ENCODE assay signal across 8 mouse cellular contexts in genomic region chr15:96665889-96666288, GRCm38 (mm10). TPM values are rescaled to one million over a fixed set of nuclear protein-coding genes. Genes with fewer than 3 reads are reported as not detected.
DNase-seq lines count a peak whose midpoint lies in the region; ATAC-seq and TF ChIP-seq lines count a peak whose summit lies in the region.

No protein-coding gene starts in this region.

- H3K9me3 ChIP-seq in CH12.LX (replicated peaks; ENCODE audit: low read length): no peaks in the 10 kb centered on the region
- no peaks in the 10 kb centered on the region for H3K9me3 ChIP-seq in embryonic facial prominence, embryonic 15.5 days (replicated peaks)
- H3K9me3 ChIP-seq in liver, embryonic 16.5 days (replicated peaks; ENCODE audit: control insufficient read depth, low read length): no peaks in the 10 kb centered on the region
- H3K9me3 ChIP-seq in neural tube, embryonic 11.5 days (ENCODE audit: control insufficient read depth, low read length): no peaks in the 10 kb centered on the region

- peak; percentile 64; the same call in 1 of the 2 replicates for ATAC-seq in embryonic facial prominence, embryonic 15.5 days (ENCODE audit: insufficient number of reproducible peaks, low FRiP score, low TSS enrichment, low read depth)
- peak; percentile 62; the same call in 1 of the 2 replicates for ATAC-seq in liver, embryonic 16.5 days (ENCODE audit: low read depth)
- peak; percentile 48; the same call in 1 of the 2 replicates for ATAC-seq in neural tube, embryonic 11.5 days (ENCODE audit: insufficient read depth, low FRiP score, low TSS enrichment)

- H3K4me2 ChIP-seq in CH12.LX (ENCODE audit: insufficient read depth, low read depth, poor library complexity, severe bottlenecking): peak overlapping the region; percentile 99; the same call in 1 of the 2 replicates
- peak overlapping the region; percentile 47; the same call in 1 of the 2 replicates for H3K4me2 ChIP-seq in embryonic facial prominence, embryonic 15.5 days (replicated peaks)
- H3K4me2 ChIP-seq in liver, embryonic 16.5 days (ENCODE audit: low read depth, low read length): peak overlapping the region; percentile 61
- no peak overlapping the region for H3K4me2 ChIP-seq in neural tube, embryonic 11.5 days (ENCODE audit: low read depth)

- no peak; the same call in none of the 2 replicates for TF ChIP-seq RAD21 in CH12.LX (IDR thresholded peaks at IDR 0.05; ENCODE audit: low read depth, low read length)

- H3K36me3 ChIP-seq in CH12.LX (replicated peaks in 1 of 2; ENCODE audit: control insufficient read depth in 1 of 2, insufficient read depth in 1 of 2, low read length in 1 of 2): no peaks in the 10 kb centered on the region
- no peaks in the 10 kb centered on the region for H3K36me3 ChIP-seq in embryonic facial prominence, embryonic 15.5 days
- H3K36me3 ChIP-seq in liver, embryonic 16.5 days (ENCODE audit: control insufficient read depth, insufficient read depth): no peaks in the 10 kb centered on the region
- no peaks in the 10 kb centered on the region for H3K36me3 ChIP-seq in neural tube, embryonic 11.5 days (ENCODE audit: control insufficient read depth, insufficient read depth, low read length)
- H3K36me3 ChIP-seq in thymus, adult 2 months (ENCODE audit: control insufficient read depth, insufficient read depth, low read length): no peaks in the 10 kb centered on the region

- H3K4me3 ChIP-seq in CH12.LX (replicated peaks in 1 of 3; ENCODE audit: low read depth in 2 of 3, low read length in 2 of 3, poor library complexity in 1 of 3): peak overlapping the region; percentile 4 to 26 (median 25)
- peak overlapping the region; percentile 36 for H3K4me3 ChIP-seq in bone marrow macrophage, adult 2 months (ENCODE audit: insufficient read depth, low read length)
- H3K4me3 ChIP-seq in embryonic facial prominence, embryonic 15.5 days (replicated peaks): no peak overlapping the region
- H3K4me3 ChIP-seq in liver, embryonic 16.5 days (ENCODE audit: low read depth, low read length): no peak overlapping the region
- H3K4me3 ChIP-seq in neural tube, embryonic 11.5 days (ENCODE audit: low read depth, low read length): no peak overlapping the region
- no peak overlapping the region for H3K4me3 ChIP-seq in thymus, adult 2 months (ENCODE audit: control insufficient read depth, insufficient read depth, low read length)

- no peak overlapping the region for H3K27ac ChIP-seq in CH12.LX (ENCODE audit: insufficient read depth, low read depth)
- H3K27ac ChIP-seq in bone marrow macrophage, adult 2 months (ENCODE audit: insufficient read depth, low read depth, low read length): no peak overlapping the region
- H3K27ac ChIP-seq in embryonic facial prominence, embryonic 15.5 days (replicated peaks): no peak overlapping the region
- H3K27ac ChIP-seq in liver, embryonic 16.5 days (ENCODE audit: low read length): no peak overlapping the region
- no peak overlapping the region for H3K27ac ChIP-seq in neural tube, embryonic 11.5 days (ENCODE audit: low read depth, low read length)
- H3K27ac ChIP-seq in thymus, adult 2 months (ENCODE audit: control insufficient read depth, insufficient read depth, low read length): no peak overlapping the region

- TF ChIP-seq CTCF in CH12.LX (conservative IDR thresholded peaks at IDR 0.05 in 1 of 2, IDR thresholded peaks at IDR 0.05 in 1 of 2; ENCODE audit: low read depth in 2 of 2, low read length in 2 of 2): peak; percentile 70 to 97
- TF ChIP-seq CTCF in bone marrow macrophage, adult 2 months (IDR thresholded peaks at IDR 0.05; ENCODE audit: low read depth, low read length): no peak
- no peak for TF ChIP-seq CTCF in thymus, adult 2 months (IDR thresholded peaks at IDR 0.05; ENCODE audit: borderline replicate concordance, control insufficient read depth, extremely low read depth, insufficient read depth, low read length, poor library complexity)

- intact Hi-C loops in heart, postnatal 14 days (cut with DNase I): loop anchor here (1.0 to 2.0 kb wide), 2 partner anchors 118 to 123 kb away; no protein-coding TSS in a partner anchor

- no peak for TF ChIP-seq POLR2A in CH12.LX (IDR thresholded peaks at IDR 0.05; ENCODE audit: low read depth, low read length)
- no peak for TF ChIP-seq POLR2A in bone marrow macrophage, adult 2 months (IDR thresholded peaks at IDR 0.05; ENCODE audit: borderline replicate concordance, low read depth, low read length)
- TF ChIP-seq POLR2A in thymus, adult 2 months (IDR thresholded peaks at IDR 0.05; ENCODE audit: control insufficient read depth, extremely low read depth, insufficient read depth, low read length, poor library complexity): no peak

- no peaks in the 10 kb centered on the region for H3K79me2 ChIP-seq in CH12.LX (replicated peaks; ENCODE audit: control insufficient read depth, extremely low read depth, insufficient read depth, poor library complexity, severe bottlenecking)

- no peak for TF ChIP-seq EP300 in CH12.LX (IDR thresholded peaks at IDR 0.05; ENCODE audit: low read length)

- 5% methylated on average over 3 of the region's 3 CpGs for WGBS in embryonic facial prominence, embryonic 15.5 days
- WGBS in liver, embryonic 16.5 days (ENCODE audit: insufficient replicate concordance): 6% methylated on average over 3 of the region's 3 CpGs
- WGBS in neural tube, embryonic 11.5 days: 14% methylated on average over 3 of the region's 3 CpGs
- 3% methylated on average over 3 of the region's 3 CpGs for WGBS in thymus, adult 2 months

- peak overlapping the region; percentile 55; the same call in 1 of the 2 replicates for H3K9ac ChIP-seq in CH12.LX (ENCODE audit: insufficient read depth, low read depth)
- H3K9ac ChIP-seq in embryonic facial prominence, embryonic 15.5 days: no peak overlapping the region
- H3K9ac ChIP-seq in liver, embryonic 16.5 days (ENCODE audit: low read depth, low read length): no peak overlapping the region
- H3K9ac ChIP-seq in neural tube, embryonic 11.5 days (ENCODE audit: low read length): no peak overlapping the region

- dilution Hi-C loops in CH12.LX (cut with MboI; ENCODE audit: extremely low pct_ligation_motif_present, extremely low pct_unique_long_range_greater_than_20kb, low sequenced_read_pairs): no loop called here

- H3K27me3 ChIP-seq in CH12.LX (replicated peaks): peaks cover 3% of the 10 kb centered on the region
- no peaks in the 10 kb centered on the region for H3K27me3 ChIP-seq in embryonic facial prominence, embryonic 15.5 days
- no peaks in the 10 kb centered on the region for H3K27me3 ChIP-seq in liver, embryonic 16.5 days (ENCODE audit: control insufficient read depth, insufficient read depth, low read depth, low read length)
- H3K27me3 ChIP-seq in neural tube, embryonic 11.5 days (ENCODE audit: control insufficient read depth, insufficient read depth, low read length): no peaks in the 10 kb centered on the region
- no peaks in the 10 kb centered on the region for H3K27me3 ChIP-seq in thymus, adult 2 months (ENCODE audit: control insufficient read depth, insufficient read depth, low read length)

- in situ Hi-C loops in CH12.LX (cut with MboI; ENCODE audit: low pct_ligation_motif_present, low pct_unique_long_range_greater_than_20kb, low sequenced_read_pairs): no loop called here

- peak; percentile 90 for DNase-seq in CH12.LX (ENCODE audit: extremely low read depth)
- peak; percentile 64 to 84 for DNase-seq in heart, postnatal 14 days
- peak; percentile 75 to 83 for DNase-seq in kidney, postnatal 4 days
- peak; percentile 69 for DNase-seq in neural tube, embryonic 11.5 days (ENCODE audit: low spot score)
- DNase-seq in thymus, adult 2 months: peak; percentile 84

- peaks cover 2 to 8% of the 10 kb centered on the region in 2 experiments; a peak in 2 of 4 replicates for H3K4me1 ChIP-seq in CH12.LX (ENCODE audit: control insufficient read depth in 1 of 2, insufficient read depth in 2 of 2)
- peaks cover 4% of the 10 kb centered on the region; the same call in 1 of the 2 replicates for H3K4me1 ChIP-seq in bone marrow macrophage, adult 2 months (ENCODE audit: control insufficient read depth, insufficient read depth, low read length)
- peaks cover 6% of the 10 kb centered on the region; the same call in 1 of the 2 replicates for H3K4me1 ChIP-seq in embryonic facial prominence, embryonic 15.5 days
- H3K4me1 ChIP-seq in liver, embryonic 16.5 days (ENCODE audit: control insufficient read depth, low read depth, low read length): peaks cover 5% of the 10 kb centered on the region
- no peaks in the 10 kb centered on the region for H3K4me1 ChIP-seq in neural tube, embryonic 11.5 days (ENCODE audit: control insufficient read depth, insufficient read depth, low read length)
- peaks cover 4% of the 10 kb centered on the region; the same call in 1 of the 2 replicates for H3K4me1 ChIP-seq in thymus, adult 2 months (replicated peaks; ENCODE audit: control insufficient read depth, insufficient read depth, low read length)

TF ChIP-seq in CH12.LX, 34 proteins besides CTCF, POLR2A, EP300 and RAD21 (continues in another document):
- TF ChIP-seq ZC3H11A (IDR thresholded peaks at IDR 0.05; ENCODE audit: low read depth, low read length) (peak; percentile 85), TCF12 (IDR thresholded peaks at IDR 0.05; ENCODE audit: low read depth, low read length) (0 out of 2 replicates have a peak, but pooled peaks have one; percentile 19), SIN3A (IDR thresholded peaks at IDR 0.05; ENCODE audit: low read length) (peak; percentile 40; the same call in 1 of the 2 replicates)

RNA-seq across cellular contexts. Expression of gene Slc38a1, which starts 23.2 kb away (rescaled TPM):
- total RNA-seq in CH12.LX (2012; rRNA removed): 39.1 and 39.4 TPM in 2 replicates
- 18.8 and 22.5 TPM in 2 replicates for total RNA-seq in CH12.LX (2014; rRNA removed)
- 70.3 and 79.0 TPM in 2 replicates for polyA plus RNA-seq in CH12.LX (2012; ENCODE audit: insufficient read length, low read depth)
- 26.2 and 31.5 TPM in 2 replicates for polyA plus RNA-seq in bone marrow macrophage, adult 2 months (2012; ENCODE audit: insufficient read depth, insufficient read length, missing spikeins)
- polyA plus RNA-seq in embryonic facial prominence, embryonic 15.5 days (2015; fragmentation: Nextera tagmentation; extraction: Ambion mirVana): 43.7 and 44.6 TPM in 2 replicates
- 10 to 100 TPM; 33.6 to 35.4 TPM for total RNA-seq in heart, postnatal 14 days (2021)
- polyA plus RNA-seq in liver, embryonic 16.5 days (2015; fragmentation: Nextera tagmentation; extraction: Ambion mirVana): 12.3 and 13.4 TPM in 2 replicates
- 122 and 124 TPM in 2 replicates for polyA plus RNA-seq in neural tube, embryonic 11.5 days (2014; fragmentation: Nextera tagmentation; extraction: Ambion mirVana)
- polyA plus RNA-seq in thymus, adult 2 months (2012; rRNA removed): 136 and 170 TPM in 2 replicates

RNA-seq across cellular contexts. Expression of gene Slc38a2, which starts 33.6 kb away (rescaled TPM):
- 35.5 and 41.4 TPM in 2 replicates for total RNA-seq in CH12.LX (2012; rRNA removed)
- total RNA-seq in CH12.LX (2014; rRNA removed): 53.6 and 59.3 TPM in 2 replicates
- 57.5 and 70.5 TPM in 2 replicates for polyA plus RNA-seq in CH12.LX (2012; ENCODE audit: insufficient read length, low read depth)
- polyA plus RNA-seq in bone marrow macrophage, adult 2 months (2012; ENCODE audit: insufficient read depth, insufficient read length, missing spikeins): 80.7 and 83.9 TPM in 2 replicates
- polyA plus RNA-seq in embryonic facial prominence, embryonic 15.5 days (2015; fragmentation: Nextera tagmentation; extraction: Ambion mirVana): 101 and 107 TPM in 2 replicates
- total RNA-seq in heart, postnatal 14 days (2021): 100 to 1,000 TPM; 257 to 301 TPM
- 37.9 and 38.8 TPM in 2 replicates for polyA plus RNA-seq in liver, embryonic 16.5 days (2015; fragmentation: Nextera tagmentation; extraction: Ambion mirVana)
- polyA plus RNA-seq in neural tube, embryonic 11.5 days (2014; fragmentation: Nextera tagmentation; extraction: Ambion mirVana): 217 and 219 TPM in 2 replicates
- polyA plus RNA-seq in thymus, adult 2 months (2012; rRNA removed): 105 and 110 TPM in 2 replicates

Comparison
In these comparisons a context has a peak if more than half of its experiments do, and no peak if none do; other contexts are left out.
1. H3K4me3 ChIP-seq: peak in CH12.LX (3 of 3) and bone marrow macrophage, adult 2 months (single experiment); none in embryonic facial prominence, embryonic 15.5 days (single experiment), liver, embryonic 16.5 days (single experiment), neural tube, embryonic 11.5 days (single experiment) and thymus, adult 2 months (single experiment).
2. CTCF ChIP-seq: peak in CH12.LX (2 of 2); none in bone marrow macrophage, adult 2 months (single experiment) and thymus, adult 2 months (single experiment).
3. Peak in every context shown above with its lines, with median percentiles within 50 percentile points of each other: DNase-seq and ATAC-seq.